Mouse (Mus musculus) olfactory bulb, adult 2 months (tissue): ENCODE results near the gene Ror2. TPM values are rescaled to one million over a fixed set of nuclear protein-coding genes. Genes with fewer than 3 reads are reported as not detected.

ENCODE experiments used
- H3K27ac ChIP-seq: fragments of 200-500 bp; 2 replicates; pipeline ENCODE4 v1.5.1; 2012; ENCODE audit warnings: low read depth, low read length; ENCODE audit not compliant: insufficient read depth
- H3K4me1 ChIP-seq: fragments of 200-500 bp; 2 replicates; pipeline ENCODE4 v1.6.1; 2012; ENCODE audit warnings: low read length; ENCODE audit not compliant: control insufficient read depth, insufficient read depth
- H3K4me3 ChIP-seq: fragments of 200-500 bp; 2 replicates; pipeline ENCODE4 v1.5.1; 2012; ENCODE audit warnings: mild to moderate bottlenecking, low read depth, low read length, moderate library complexity; ENCODE audit not compliant: insufficient read depth
- CTCF ChIP-seq: fragments of 200-500 bp; IDR thresholded peaks from 2 replicates; pipeline ENCODE4 v1.5.1; 2012; ENCODE audit warnings: low read depth, mild to moderate bottlenecking, low read length, moderate library complexity; ENCODE audit not compliant: insufficient read depth
- POLR2A ChIP-seq: fragments of 200-500 bp; IDR thresholded peaks from 2 replicates; pipeline ENCODE4 v1.6.1; 2012; ENCODE audit warnings: mild to moderate bottlenecking, low read depth, low read length, moderate library complexity; ENCODE audit not compliant: insufficient read depth
- WGBS: fragments of 180-500 bp; shearing (Covaris S2); methylation state at CpG from one replicate; pipeline ENCODE4 v1.1.7; 2018; 5-methylcytosine and 5-hydroxymethylcytosine counted together
- polyA plus RNA-seq: library from polyadenylated mRNA; stranded (reverse); fragments of >200 nt; gene quantifications from 2 replicates; pipeline ENCODE4 v1.2.4, GENCODE M21; 2012; ENCODE audit warnings: low replicate concordance; ENCODE audit not compliant: missing spikeins, insufficient read depth, insufficient read length

The Ror2 gene
- polyA plus RNA-seq, 1 experiment: not detected

- 5% methylated on average over 15 of the region's 15 CpGs for WGBS
- TF ChIP-seq CTCF: no peak
- Histone ChIP-seq H3K27ac (no peak overlapping the region), H3K4me1 (peaks cover 5% of the 10 kb centered on the region), H3K4me3 (no peak overlapping the region)
Observed at GRCm38 (mm10) chr13:53309661-53310160, 23.8 kb upstream of the Ror2 start.

DNA sequence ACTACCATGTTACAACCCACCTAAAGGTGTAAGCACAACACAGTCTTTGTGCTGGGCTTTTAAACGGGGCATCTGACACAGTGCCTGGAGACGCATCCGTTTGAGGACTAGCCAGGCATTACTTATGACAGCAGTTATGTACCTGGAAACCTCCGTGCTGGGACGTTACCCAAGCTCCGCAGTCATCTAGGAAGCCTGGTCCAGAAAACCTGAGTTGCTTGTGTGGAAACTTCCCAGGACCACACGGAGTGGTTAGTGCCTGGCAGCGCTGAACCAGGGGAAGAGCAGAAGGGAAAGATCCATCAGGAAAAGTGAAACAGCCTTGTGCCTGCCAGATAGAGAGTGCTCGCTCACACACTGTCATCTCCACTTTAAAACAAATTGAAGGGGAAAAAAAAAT is 23.2 kb upstream of the Ror2 start:
- H3K27ac ChIP-seq: no peak overlapping the region
- TF ChIP-seq CTCF: no peak
- no peak for TF ChIP-seq POLR2A
- WGBS: 65% methylated on average over 9 of the region's 9 CpGs
- peaks cover 5% of the 10 kb centered on the region for H3K4me1 ChIP-seq
- H3K4me3 ChIP-seq: no peak overlapping the region

DNA sequence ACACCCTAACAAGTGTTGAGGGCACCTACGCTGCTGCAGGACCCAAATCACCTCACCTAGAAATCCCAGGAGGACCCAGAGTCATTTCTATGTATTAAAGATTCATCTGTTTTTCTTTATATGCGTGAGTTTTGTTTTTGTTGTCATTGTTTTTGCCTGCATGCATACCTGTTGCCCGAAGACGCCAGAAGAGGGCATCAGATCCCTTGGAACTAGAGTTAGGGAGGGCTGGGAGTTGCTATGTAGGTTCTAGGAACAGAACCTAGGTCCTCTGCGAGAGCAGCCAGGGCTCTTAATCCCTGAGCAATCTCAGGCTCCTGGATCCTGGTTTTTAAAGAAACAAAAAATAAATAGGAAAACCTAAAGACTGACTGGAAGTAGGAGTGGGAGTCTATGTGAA is 20.9 kb upstream of the Ror2 start:
- no peak overlapping the region for H3K4me3 ChIP-seq
- 75% methylated on average over 5 of the region's 5 CpGs for WGBS
- TF ChIP-seq CTCF (no peak), POLR2A (no peak)
- H3K27ac ChIP-seq: no peak overlapping the region
- H3K4me1 ChIP-seq: peaks cover 5% of the 10 kb centered on the region

GRCm38 (mm10) chr13:53305256-53305655 is 19.3 kb upstream of the Ror2 start:
- TF ChIP-seq CTCF: no peak
- TF ChIP-seq POLR2A: no peak
- WGBS: 90% methylated on average over 8 of the region's 8 CpGs
- Histone ChIP-seq H3K4me3 (no peak overlapping the region), H3K4me1 (peaks cover 5% of the 10 kb centered on the region), H3K27ac (no peak overlapping the region)

- Histone ChIP-seq H3K4me1 (no peaks in the 10 kb centered on the region), H3K27ac (no peak overlapping the region), H3K4me3 (no peak overlapping the region)
- TF ChIP-seq CTCF (no peak), POLR2A (no peak)
- WGBS: 93% methylated on average over 10 of the region's 10 CpGs
Observed at GRCm38 (mm10) chr13:53302688-53303087, 16.8 kb upstream of the Ror2 start.

DNA sequence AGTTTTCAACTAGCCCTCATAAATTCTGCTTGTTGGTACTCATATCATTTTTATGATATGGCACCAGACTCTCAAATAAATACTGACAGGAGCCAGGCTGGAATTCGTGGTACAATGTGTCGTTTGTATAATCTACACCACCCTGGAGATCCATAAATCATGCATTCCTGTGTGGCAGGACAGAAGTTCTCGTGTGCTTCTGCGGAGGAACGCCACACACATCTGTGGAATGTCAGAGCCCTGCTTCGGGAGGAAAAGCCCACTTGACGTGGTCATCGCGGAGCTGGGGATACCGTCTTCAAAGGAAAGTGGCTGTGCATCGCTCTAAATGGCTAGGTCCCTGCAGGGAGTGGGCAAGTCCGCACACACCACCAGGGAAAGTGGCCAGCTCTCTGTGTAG is 7.1 kb upstream of the Ror2 start:
- Histone ChIP-seq H3K4me3 (no peak overlapping the region), H3K4me1 (no peaks in the 10 kb centered on the region), H3K27ac (no peak overlapping the region)
- no peak for TF ChIP-seq POLR2A
- no peak for TF ChIP-seq CTCF
- 88% methylated on average over 12 of the region's 12 CpGs for WGBS

GRCm38 (mm10) chr13:53292244-53292643 is 6.3 kb upstream of the Ror2 start:
- TF ChIP-seq CTCF: no peak
- no peak for TF ChIP-seq POLR2A
- 65% methylated on average over 3 of the region's 3 CpGs for WGBS
- no peak overlapping the region for H3K4me3 ChIP-seq
- no peak overlapping the region for H3K27ac ChIP-seq
- H3K4me1 ChIP-seq: no peaks in the 10 kb centered on the region

GRCm38 (mm10) chr13:53285261-53285755 is 616 bp downstream of the Ror2 start:
- TF ChIP-seq CTCF (no peak), POLR2A (no peak)
- Histone ChIP-seq H3K4me3 (peak overlapping the region; percentile 33), H3K4me1 (peaks cover 7% of the 10 kb centered on the region; the same call in 1 of the 2 replicates), H3K27ac (no peak overlapping the region)
- 10% methylated on average over 35 of the region's 35 CpGs for WGBS

DNA sequence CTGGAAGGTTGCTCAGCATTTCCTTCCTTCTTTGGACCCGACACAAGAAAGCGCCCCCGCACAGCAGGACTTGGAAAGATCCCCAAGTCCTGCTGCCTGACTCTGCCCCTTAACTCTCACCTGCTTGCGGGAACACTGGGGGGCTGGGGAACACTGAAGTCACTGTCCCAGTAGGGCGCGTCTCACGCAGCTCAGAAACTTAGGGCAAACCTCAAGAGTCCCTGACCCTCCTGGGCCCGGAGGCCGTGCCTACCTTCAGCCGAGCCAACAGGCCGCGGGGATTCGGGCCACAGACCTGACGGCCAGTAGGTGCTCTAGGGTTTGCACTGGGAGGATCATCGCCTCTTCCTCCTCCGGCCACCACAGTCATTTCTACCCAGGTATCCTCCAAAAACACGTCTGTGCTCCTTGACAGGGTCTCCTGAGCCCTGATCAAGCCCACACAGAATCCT is 1.2 kb downstream of the Ror2 start:
- Histone ChIP-seq H3K27ac (no peak overlapping the region), H3K4me1 (peaks cover 7% of the 10 kb centered on the region; the same call in 1 of the 2 replicates), H3K4me3 (peak overlapping the region; percentile 33)
- 44% methylated on average over 17 of the region's 17 CpGs for WGBS
- TF ChIP-seq CTCF: no peak
- TF ChIP-seq POLR2A: no peak
